Mouse (Mus musculus) kidney, postnatal 0 days (tissue): Measurements from ENCODE around the gene Gatc. TPM values are rescaled to one million over a fixed set of nuclear protein-coding genes. Genes with fewer than 3 reads are reported as not detected.

Experiments
- ATAC-seq: fragments of 200-750 bp; cut with Nextera tagmentation; replicated peaks from 2 replicates; pipeline ENCODE4 v1.8.0; 2017; ENCODE audit warnings: low read depth, moderate number of reproducible peaks, moderate TSS enrichment, moderate library complexity; ENCODE audit not compliant: low FRiP score
- DNase-seq: peaks from one replicate; pipeline ENCODE4 v3.0.0-alpha.2; 2016; ENCODE audit warnings: low spot score
- H3K27ac ChIP-seq: fragments of 300-500 bp; sonication (generic); 2 replicates; pipeline ENCODE4 v1.5.1; 2014; ENCODE audit warnings: mild to moderate bottlenecking
- H3K27me3 ChIP-seq: fragments of 300-500 bp; sonication (generic); 2 replicates; pipeline ENCODE4 v1.6.1; 2014; ENCODE audit warnings: low read length, mixed read lengths; ENCODE audit not compliant: insufficient read depth
- H3K36me3 ChIP-seq: fragments of 300-500 bp; sonication (generic); 2 replicates; pipeline ENCODE4 v1.6.1; 2014; ENCODE audit warnings: low read length, mixed read lengths; ENCODE audit not compliant: insufficient read depth
- H3K4me1 ChIP-seq: fragments of 300-500 bp; sonication (generic); replicated peaks from 2 replicates; pipeline ENCODE4 v1.6.1; 2014; ENCODE audit warnings: antibody characterized with exemption, low read length, mixed read lengths; ENCODE audit not compliant: insufficient read depth
- H3K4me2 ChIP-seq: fragments of 300-500 bp; sonication (generic); 2 replicates; pipeline ENCODE4 v1.6.1; 2014; ENCODE audit warnings: mild to moderate bottlenecking, low read length, moderate library complexity, mixed read lengths
- H3K4me3 ChIP-seq: fragments of 300-500 bp; sonication (generic); replicated peaks from 2 replicates; pipeline ENCODE4 v1.5.1; 2014; ENCODE audit warnings: low read depth, low read length
- H3K9ac ChIP-seq: fragments of 300-500 bp; sonication (generic); 2 replicates; pipeline ENCODE4 v1.6.1; 2014; ENCODE audit warnings: low read depth, low read length
- H3K9me3 ChIP-seq: fragments of 300-500 bp; sonication (generic); replicated peaks from 2 replicates; pipeline ENCODE4 v1.6.1; 2016; ENCODE audit warnings: low read length, inconsistent platforms, mixed read lengths
- CTCF ChIP-seq: IDR thresholded peaks from 2 replicates; pipeline ENCODE4 v1.5.1; 2016; ENCODE audit warnings: antibody characterized with exemption, low read depth, mild to moderate bottlenecking, moderate library complexity
- WGBS: fragments of 180-500 bp; shearing (Covaris S2); extraction: QIAGEN DNeasy Blood & Tissue Kit; methylation state at CpG from one replicate; pipeline ENCODE4 v1.1.7; 2014; 5-methylcytosine and 5-hydroxymethylcytosine counted together
- polyA plus RNA-seq: library from polyadenylated mRNA; unstranded; fragments of >200 nt; fragmentation: Nextera tagmentation; extraction: Ambion mirVana; gene quantifications from 2 replicates; pipeline ENCODE4 v1.2.1, GENCODE M21; 2015

The Gatc gene
- polyA plus RNA-seq, 1 experiment from 2014 or later = 20.8 TPM

GRCm38 (mm10) chr5:115300035-115300744 lies 40.8 kb downstream of the Gatc start:
- peaks cover 13% of the 10 kb centered on the region; the same call in 1 of the 2 replicates for H3K4me1 ChIP-seq
- H3K27ac ChIP-seq = peak overlapping the region; percentile 95
- H3K4me2 ChIP-seq = peak overlapping the region; percentile 70
- ATAC-seq = no peak; the same call in 1 of the 2 replicates
- WGBS = under 1% methylated on average over 46 of the region's 46 CpGs
- peaks cover 21% of the 10 kb centered on the region for H3K36me3 ChIP-seq
- peak overlapping the region; percentile 84 for H3K9ac ChIP-seq
- H3K9me3 ChIP-seq = no peaks in the 10 kb centered on the region
- H3K4me3 ChIP-seq = peak overlapping the region; percentile 79
- H3K27me3 ChIP-seq = no peaks in the 10 kb centered on the region
- TF ChIP-seq CTCF = peak; percentile 56
- peak; percentile 93 for DNase-seq

GRCm38 (mm10) chr5:115296347-115296746 lies 44.6 kb downstream of the Gatc start:
- H3K9me3 ChIP-seq = no peaks in the 10 kb centered on the region
- ATAC-seq = no peak
- DNase-seq = no peak
- no peak overlapping the region for H3K4me2 ChIP-seq
- no peak overlapping the region for H3K9ac ChIP-seq
- WGBS = 77% methylated on average over 10 of the region's 10 CpGs
- H3K27me3 ChIP-seq = no peaks in the 10 kb centered on the region
- peaks cover 13% of the 10 kb centered on the region; the same call in 1 of the 2 replicates for H3K4me1 ChIP-seq
- H3K36me3 ChIP-seq = peaks cover 28% of the 10 kb centered on the region
- TF ChIP-seq CTCF = no peak
- H3K27ac ChIP-seq = no peak overlapping the region
- no peak overlapping the region for H3K4me3 ChIP-seq

GRCm38 (mm10) chr5:115294173-115294572 lies 46.8 kb downstream of the Gatc start:
- WGBS = 94% methylated on average over 8 of the region's 8 CpGs
- H3K9me3 ChIP-seq = no peaks in the 10 kb centered on the region
- H3K36me3 ChIP-seq = peaks cover 41% of the 10 kb centered on the region

GRCm38 (mm10) chr5:115284735-115285134 lies 56.2 kb downstream of the Gatc start:
- no peak for ATAC-seq

More at GRCm38 (mm10) chr5:115294173-115294572, 46.8 kb downstream of the Gatc start:
- no peak overlapping the region for H3K4me3 ChIP-seq
- peak; percentile 35; the same call in 1 of the 2 replicates for TF ChIP-seq CTCF
- no peak overlapping the region for H3K27ac ChIP-seq
- ATAC-seq = no peak
- peaks cover 10% of the 10 kb centered on the region; the same call in 1 of the 2 replicates for H3K4me1 ChIP-seq
- H3K9ac ChIP-seq = no peak overlapping the region
- no peak overlapping the region for H3K4me2 ChIP-seq
- DNase-seq = no peak
- no peaks in the 10 kb centered on the region for H3K27me3 ChIP-seq

More at GRCm38 (mm10) chr5:115284735-115285134, 56.2 kb downstream of the Gatc start:
- peak; percentile 56 for TF ChIP-seq CTCF
- no peak overlapping the region for H3K4me3 ChIP-seq
- no peak overlapping the region for H3K9ac ChIP-seq
- no peaks in the 10 kb centered on the region for H3K4me1 ChIP-seq
- no peak overlapping the region for H3K27ac ChIP-seq
- no peaks in the 10 kb centered on the region for H3K27me3 ChIP-seq
- 90% methylated on average over 3 of the region's 3 CpGs for whole genome bisulfite sequencing
- H3K9me3 ChIP-seq = no peaks in the 10 kb centered on the region
- no peak overlapping the region for H3K4me2 ChIP-seq
- no peak for DNase-seq
- peaks cover 23% of the 10 kb centered on the region for H3K36me3 ChIP-seq

Other genes with a start within 250 kb of the Gatc start
- 26.6 and 31.3 TPM in 2 replicates for gene Gm10401, start 242.9 kb downstream of the Gatc start, polyA plus RNA-seq
- 105 and 117 TPM in 2 replicates for gene Acads, start 221.8 kb downstream of the Gatc start, polyA plus RNA-seq
- 40.8 and 42.7 TPM in 2 replicates for gene Unc119b, start 206.2 kb downstream of the Gatc start, polyA plus RNA-seq
- gene Mlec, start 183.0 kb downstream of the Gatc start, polyA plus RNA-seq = 43.6 and 44.4 TPM in 2 replicates
- 0.87 and 1.2 TPM in 2 replicates for gene Cabp1, start 146.8 kb downstream of the Gatc start, polyA plus RNA-seq
- gene Pop5, start 105.3 kb downstream of the Gatc start, polyA plus RNA-seq = 160 and 161 TPM in 2 replicates
- gene Rnf10, start 68.3 kb downstream of the Gatc start, polyA plus RNA-seq = 120 and 124 TPM in 2 replicates
- gene Coq5, start 61.5 kb downstream of the Gatc start, polyA plus RNA-seq = 44.7 and 46.6 TPM in 2 replicates
- 1,395 and 1,475 TPM in 2 replicates for gene Dynll1, start 40.2 kb downstream of the Gatc start, polyA plus RNA-seq
- gene Srsf9, start 14.0 kb downstream of the Gatc start, polyA plus RNA-seq = 234 and 251 TPM in 2 replicates
- 58.7 and 59.0 TPM in 2 replicates for gene Triap1, start within 50 bp of the Gatc start, polyA plus RNA-seq
- 1,591 and 1,635 TPM in 2 replicates for gene Cox6a1, start 7.8 kb upstream of the Gatc start, polyA plus RNA-seq
- 12.4 and 13.3 TPM in 2 replicates for gene Msi1, start 88.4 kb upstream of the Gatc start, polyA plus RNA-seq
- gene Pla2g1b, start 125.1 kb upstream of the Gatc start, polyA plus RNA-seq = 0.97 and 0.98 TPM in 2 replicates
- gene Sirt4, start 143.5 kb upstream of the Gatc start, polyA plus RNA-seq = 19.6 and 20.2 TPM in 2 replicates
- gene Pxn, start 165.5 kb upstream of the Gatc start, polyA plus RNA-seq = 48.3 and 53.1 TPM in 2 replicates
- gene Rplp0, start 218.3 kb upstream of the Gatc start, polyA plus RNA-seq = 1,459 and 1,525 TPM in 2 replicates
- 20.7 and 24.5 TPM in 2 replicates for gene Gcn1l1, start 224.1 kb upstream of the Gatc start, polyA plus RNA-seq